Mouse (Mus musculus) mesoderm, embryonic 11.5 days (tissue): ENCODE results near the gene Chd8.
A peak's percentile ranks its signal among the peaks of the same experiment; 100 is the strongest.

ENCODE experiments used
- DNase-seq: peaks from one replicate; pipeline ENCODE4 v3.0.0-alpha.2; 2012; ENCODE audit warnings: low read depth, low spot score

Gene Chd8

GRCm38 (mm10) chr14:52199412-52199811 is 58.2 kb downstream of the Chd8 start:
- no peak for DNase-seq

GRCm38 (mm10) chr14:52198141-52198540 is 59.4 kb downstream of the Chd8 start:
- DNase-seq = no peak

- peak; percentile 91 for DNase-seq
These were observed 60.3 kb downstream of the Chd8 start, which contains the start of gene Supt16 for GRCm38 (mm10) chr14:52197156-52197878. TSS of gene Supt16 (minus strand) at chr14:52197416.

- DNase-seq = peak; percentile 34
These were observed 61.1 kb downstream of the Chd8 start for GRCm38 (mm10) chr14:52196230-52197155.

GRCm38 (mm10) chr14:52195691-52196090 is 61.9 kb downstream of the Chd8 start:
- DNase-seq = peak; percentile 64

- peak; percentile 59 for DNase-seq
These were observed 66.7 kb downstream of the Chd8 start for GRCm38 (mm10) chr14:52190740-52191359.

GRCm38 (mm10) chr14:52189519-52189918 is 68.1 kb downstream of the Chd8 start:
- no peak for DNase-seq

GRCm38 (mm10) chr14:52188788-52189187 is 68.8 kb downstream of the Chd8 start:
- DNase-seq = no peak

GRCm38 (mm10) chr14:52166571-52166970 is 91.0 kb downstream of the Chd8 start:
- DNase-seq = no peak

- DNase-seq = no peak
These were observed 96.7 kb downstream of the Chd8 start for GRCm38 (mm10) chr14:52160911-52161310.

GRCm38 (mm10) chr14:52155008-52155407 is 102.6 kb downstream of the Chd8 start:
- no peak for DNase-seq

- DNase-seq = no peak
These were observed 105.0 kb downstream of the Chd8 start for GRCm38 (mm10) chr14:52152613-52153012.

- DNase-seq = no peak
These were observed 105.4 kb downstream of the Chd8 start for GRCm38 (mm10) chr14:52152179-52152578.

- DNase-seq = no peak
These were observed 107.7 kb downstream of the Chd8 start for GRCm38 (mm10) chr14:52149888-52150287.
